Mouse (Mus musculus) thymus, adult 2 months (tissue): ENCODE results near the gene Tmsb10.

Experiments used
- CTCF ChIP-seq: fragments of 200-500 bp; IDR thresholded peaks from 2 replicates; pipeline ENCODE4 v1.5.1; 2012; ENCODE audit warnings: mild to moderate bottlenecking, control low read depth, low read length, moderate library complexity, borderline replicate concordance; ENCODE audit not compliant: control insufficient read depth, poor library complexity, insufficient read depth; ENCODE audit errors: extremely low read depth
- POLR2A ChIP-seq: fragments of 200-500 bp; IDR thresholded peaks from 2 replicates; pipeline ENCODE4 v1.6.1; 2012; ENCODE audit warnings: mild to moderate bottlenecking, low read length, control low read depth, moderate library complexity; ENCODE audit not compliant: control insufficient read depth, poor library complexity, insufficient read depth; ENCODE audit errors: extremely low read depth

DNA sequence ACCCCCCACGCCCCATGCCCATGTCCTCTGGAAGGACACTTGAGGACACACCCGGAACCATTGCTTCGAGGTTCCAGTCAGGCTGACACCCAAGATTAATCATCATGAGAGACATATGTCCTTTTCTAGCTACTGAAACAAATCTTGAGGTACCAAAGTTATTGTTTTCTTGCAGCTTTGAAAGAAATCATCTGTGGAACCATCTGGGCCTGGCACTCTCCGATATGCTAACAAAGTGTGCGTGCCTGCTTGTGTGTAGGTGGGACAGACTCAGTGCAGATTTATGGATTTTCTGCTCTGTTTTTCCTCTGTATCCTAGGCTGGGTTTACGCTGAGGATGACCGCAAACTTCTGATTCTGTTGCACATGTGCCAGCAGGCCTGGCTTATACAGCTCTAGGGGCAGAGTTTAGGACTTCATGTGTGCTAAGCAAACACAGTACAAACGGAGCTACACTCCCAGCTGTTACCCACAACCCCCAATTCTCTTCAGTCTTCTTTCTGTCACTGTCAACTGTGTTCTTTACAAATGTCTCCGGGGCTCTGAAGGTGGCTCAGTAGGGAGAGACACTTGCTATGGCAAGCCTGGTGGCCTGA is 9.3 kb downstream of the Tmsb10 start:
- TF ChIP-seq CTCF, result no peak
- TF ChIP-seq POLR2A, result no peak
